Mouse (Mus musculus) midbrain, embryonic 13.5 days (tissue): ENCODE results near the gene Teddm2. TPM values are rescaled to one million over a fixed set of nuclear protein-coding genes. Genes with fewer than 3 reads are reported as not detected.

Experiments
- ATAC-seq: fragments of 200-750 bp; cut with Nextera tagmentation; 2 replicates; pipeline ENCODE4 v1.8.0; 2017; ENCODE audit warnings: mild to moderate bottlenecking, moderate TSS enrichment, moderate library complexity
- H3K27ac ChIP-seq: fragments of 300-500 bp; sonication (generic); 2 replicates; pipeline ENCODE4 v1.5.1; 2015; ENCODE audit warnings: inconsistent platforms, mild to moderate bottlenecking, moderate library complexity
- H3K27me3 ChIP-seq: fragments of 300-500 bp; sonication (generic); 2 replicates; pipeline ENCODE4 v1.6.1; 2015; ENCODE audit warnings: mild to moderate bottlenecking, inconsistent platforms
- H3K36me3 ChIP-seq: fragments of 300-500 bp; sonication (generic); 2 replicates; pipeline ENCODE4 v1.6.1; 2015; ENCODE audit warnings: mild to moderate bottlenecking, inconsistent platforms
- H3K4me1 ChIP-seq: fragments of 300-500 bp; sonication (generic); replicated peaks from 2 replicates; pipeline ENCODE4 v1.6.1; 2015; ENCODE audit warnings: inconsistent platforms
- H3K4me2 ChIP-seq: fragments of 300-500 bp; sonication (generic); replicated peaks from 2 replicates; pipeline ENCODE4 v1.6.1; 2015; ENCODE audit warnings: moderate library complexity, mild to moderate bottlenecking, inconsistent platforms
- H3K4me3 ChIP-seq: fragments of 300-500 bp; sonication (generic); replicated peaks from 2 replicates; pipeline ENCODE4 v1.5.1; 2015; ENCODE audit warnings: mild to moderate bottlenecking, inconsistent platforms
- H3K9ac ChIP-seq: fragments of 300-500 bp; sonication (generic); replicated peaks from 2 replicates; pipeline ENCODE4 v1.6.1; 2015; ENCODE audit warnings: mild to moderate bottlenecking, inconsistent platforms
- H3K9me3 ChIP-seq: fragments of 300-500 bp; sonication (generic); 2 replicates; pipeline ENCODE4 v1.6.1; 2016; ENCODE audit warnings: mild to moderate bottlenecking, inconsistent platforms
- WGBS: fragments of 180-500 bp; shearing (Covaris S2); methylation state at CpG from one replicate; pipeline ENCODE4 v1.1.7; 2015; 5-methylcytosine and 5-hydroxymethylcytosine counted together
- polyA plus RNA-seq: library from polyadenylated mRNA; unstranded; fragments of >200 nt; fragmentation: Nextera tagmentation; extraction: Ambion mirVana; gene quantifications from 2 replicates; pipeline ENCODE4 v1.2.1, GENCODE M21; 2015

Gene Teddm2
- polyA plus RNA-seq, 1 experiment from 2014 or later = 1.2 TPM

- Histone ChIP-seq H3K9ac (no peak overlapping the region), H3K4me3 (no peak overlapping the region), H3K36me3 (no peaks in the 10 kb centered on the region), H3K9me3 (no peaks in the 10 kb centered on the region), H3K27me3 (no peaks in the 10 kb centered on the region), H3K27ac (no peak overlapping the region), H3K4me1 (no peaks in the 10 kb centered on the region), H3K4me2 (no peak overlapping the region)
- no peak for ATAC-seq
- WGBS = 81% methylated on average over 3 of the region's 3 CpGs
Measured at GRCm38 (mm10) chr1:153918521-153919206, 18.6 kb upstream of the Teddm2 start.

GRCm38 (mm10) chr1:153913869-153914268, 13.8 kb upstream of the Teddm2 start:
- no peaks in the 10 kb centered on the region for H3K27me3 ChIP-seq
- no peak overlapping the region for H3K4me2 ChIP-seq
- H3K27ac ChIP-seq = no peak overlapping the region
- H3K36me3 ChIP-seq = peaks cover 25% of the 10 kb centered on the region
- no peaks in the 10 kb centered on the region for H3K9me3 ChIP-seq
- no peak overlapping the region for H3K4me3 ChIP-seq
- no peaks in the 10 kb centered on the region for H3K4me1 ChIP-seq
- no peak for ATAC-seq
- no peak overlapping the region for H3K9ac ChIP-seq
- WGBS = 88% methylated on average over 3 of the region's 3 CpGs

GRCm38 (mm10) chr1:153911276-153911795, 11.3 kb upstream of the Teddm2 start:
- no peak overlapping the region for H3K4me3 ChIP-seq
- no peak for ATAC-seq
- H3K9ac ChIP-seq = no peak overlapping the region
- 90% methylated on average over 6 of the region's 6 CpGs for WGBS
- no peak overlapping the region for H3K27ac ChIP-seq
- H3K36me3 ChIP-seq = peaks cover 50% of the 10 kb centered on the region
- no peak overlapping the region for H3K4me2 ChIP-seq
- H3K9me3 ChIP-seq = no peaks in the 10 kb centered on the region
- H3K27me3 ChIP-seq = no peaks in the 10 kb centered on the region
- H3K4me1 ChIP-seq = 0 out of 2 replicates have a peak, but pooled peaks cover 5% of the 10 kb centered on the region

- no peak overlapping the region for H3K27ac ChIP-seq
- 0 out of 2 replicates have a peak, but pooled peaks cover 5% of the 10 kb centered on the region for H3K4me1 ChIP-seq
- H3K4me2 ChIP-seq = no peak overlapping the region
- no peak overlapping the region for H3K9ac ChIP-seq
- WGBS = 94% methylated on average over 5 of the region's 5 CpGs
- no peak for ATAC-seq
- no peak overlapping the region for H3K4me3 ChIP-seq
- H3K9me3 ChIP-seq = no peaks in the 10 kb centered on the region
- peaks cover 59% of the 10 kb centered on the region for H3K36me3 ChIP-seq
- H3K27me3 ChIP-seq = no peaks in the 10 kb centered on the region
Measured at GRCm38 (mm10) chr1:153910423-153910822, 10.4 kb upstream of the Teddm2 start.

GRCm38 (mm10) chr1:153909963-153910291, 9.9 kb upstream of the Teddm2 start:
- H3K4me1 ChIP-seq = 0 out of 2 replicates have a peak, but pooled peaks cover 5% of the 10 kb centered on the region
- H3K36me3 ChIP-seq = peaks cover 64% of the 10 kb centered on the region
- no peak for ATAC-seq
- no peaks in the 10 kb centered on the region for H3K9me3 ChIP-seq
- H3K4me3 ChIP-seq = no peak overlapping the region
- no peak overlapping the region for H3K9ac ChIP-seq
- 95% methylated on average over 9 of the region's 9 CpGs for WGBS
- no peak overlapping the region for H3K27ac ChIP-seq
- H3K4me2 ChIP-seq = no peak overlapping the region
- no peaks in the 10 kb centered on the region for H3K27me3 ChIP-seq

GRCm38 (mm10) chr1:153909213-153909962, 9.4 kb upstream of the Teddm2 start:
- no peak overlapping the region for H3K4me2 ChIP-seq
- H3K27me3 ChIP-seq = no peaks in the 10 kb centered on the region
- WGBS = 93% methylated on average over 10 of the region's 10 CpGs
- no peak overlapping the region for H3K4me3 ChIP-seq
- ATAC-seq = no peak
- peaks cover 70% of the 10 kb centered on the region for H3K36me3 ChIP-seq
- H3K9me3 ChIP-seq = no peaks in the 10 kb centered on the region
- H3K9ac ChIP-seq = no peak overlapping the region
- no peak overlapping the region for H3K27ac ChIP-seq
- H3K4me1 ChIP-seq = 0 out of 2 replicates have a peak, but pooled peaks cover 5% of the 10 kb centered on the region

- H3K27me3 ChIP-seq = no peaks in the 10 kb centered on the region
Measured at GRCm38 (mm10) chr1:153908741-153909140, 8.7 kb upstream of the Teddm2 start.

GRCm38 (mm10) chr1:153908208-153908607, 8.2 kb upstream of the Teddm2 start:
- Histone ChIP-seq H3K27ac (no peak overlapping the region), H3K27me3 (no peaks in the 10 kb centered on the region), H3K9ac (no peak overlapping the region), H3K4me2 (no peak overlapping the region), H3K4me1 (peaks cover 8% of the 10 kb centered on the region), H3K36me3 (peaks cover 81% of the 10 kb centered on the region), H3K9me3 (no peaks in the 10 kb centered on the region), H3K4me3 (no peak overlapping the region)
- 29% methylated on average over 6 of the region's 6 CpGs for WGBS
- peak; percentile 56; the same call in 1 of the 2 replicates for ATAC-seq

More at GRCm38 (mm10) chr1:153908741-153909140, 8.7 kb upstream of the Teddm2 start:
- Histone ChIP-seq H3K27ac (no peak overlapping the region), H3K4me1 (0 out of 2 replicates have a peak, but pooled peaks cover 5% of the 10 kb centered on the region), H3K4me2 (no peak overlapping the region), H3K36me3 (peaks cover 76% of the 10 kb centered on the region), H3K4me3 (no peak overlapping the region), H3K9me3 (no peaks in the 10 kb centered on the region), H3K9ac (no peak overlapping the region)
- no peak for ATAC-seq
- WGBS = 96% methylated on average over 4 of the region's 4 CpGs

- Histone ChIP-seq H3K4me1 (peaks cover 32% of the 10 kb centered on the region), H3K4me3 (no peak overlapping the region), H3K4me2 (no peak overlapping the region), H3K9ac (no peak overlapping the region), H3K27me3 (no peaks in the 10 kb centered on the region), H3K27ac (no peak overlapping the region), H3K36me3 (peaks cover 79% of the 10 kb centered on the region), H3K9me3 (no peaks in the 10 kb centered on the region)
- ATAC-seq = no peak
- 99% methylated on average over 3 of the region's 3 CpGs for whole genome bisulfite sequencing
Measured at GRCm38 (mm10) chr1:153905884-153906283, 5.9 kb upstream of the Teddm2 start.

- H3K27ac ChIP-seq = no peak overlapping the region
- 97% methylated on average over 14 of the region's 14 CpGs for WGBS
- H3K4me2 ChIP-seq = no peak overlapping the region
- no peaks in the 10 kb centered on the region for H3K27me3 ChIP-seq
- H3K4me1 ChIP-seq = peaks cover 32% of the 10 kb centered on the region
- peaks cover 64% of the 10 kb centered on the region for H3K36me3 ChIP-seq
- no peak overlapping the region for H3K9ac ChIP-seq
- no peak for ATAC-seq
- no peaks in the 10 kb centered on the region for H3K9me3 ChIP-seq
- no peak overlapping the region for H3K4me3 ChIP-seq
Measured at GRCm38 (mm10) chr1:153904236-153904635, 4.2 kb upstream of the Teddm2 start.

GRCm38 (mm10) chr1:153903006-153903405, 3.0 kb upstream of the Teddm2 start:
- Histone ChIP-seq H3K27me3 (no peaks in the 10 kb centered on the region), H3K36me3 (peaks cover 52% of the 10 kb centered on the region), H3K27ac (no peak overlapping the region), H3K9me3 (no peaks in the 10 kb centered on the region), H3K4me1 (peaks cover 35% of the 10 kb centered on the region), H3K4me3 (peak overlapping the region; percentile 78), H3K9ac (no peak overlapping the region), H3K4me2 (peak overlapping the region; percentile 82)
- ATAC-seq = no peak
- 72% methylated on average over 13 of the region's 13 CpGs for WGBS
